Mouse (Mus musculus): ENCODE results near the gene Olfr1331.
"Not testable (repeated sequence)": the region's sequence is repeated elsewhere in the genome, so short reads cannot be mapped to it uniquely, and the experiment has no call there.

Gene Olfr1331

GRCm38 (mm10) chr4:118864349-118864748 lies at the start of gene Olfr1331:
Olfr1331 (plus strand) TSS chr4:118864649.
- no peak for DNase-seq (ENCODE audit: low read depth, low spot score)

- no peak for DNase-seq (ENCODE audit: low read depth, low spot score)
Observed at GRCm38 (mm10) chr4:118818921-118819320, 45.5 kb upstream of the Olfr1331 start.

GRCm38 (mm10) chr4:118836179-118836578 lies 28.3 kb upstream of the Olfr1331 start, which contains the start of gene Olfr1333:
Olfr1333 (minus strand) TSS chr4:118836279.
- no peak for DNase-seq (ENCODE audit: low read depth, low spot score)

- no peak for DNase-seq (ENCODE audit: low read depth, low spot score)
Observed at GRCm38 (mm10) chr4:118861791-118862190, 2.7 kb upstream of the Olfr1331 start.

GRCm38 (mm10) chr4:118862704-118863103 lies 1.7 kb upstream of the Olfr1331 start:
- no peak for DNase-seq (ENCODE audit: low read depth, low spot score)

- no peak for DNase-seq (ENCODE audit: low read depth, low spot score)
Observed at GRCm38 (mm10) chr4:118867566-118867965, 3.1 kb downstream of the Olfr1331 start.

GRCm38 (mm10) chr4:118888297-118888696 lies 23.8 kb downstream of the Olfr1331 start, which contains the start of gene Olfr1330:
Olfr1330 (plus strand) TSS chr4:118888597.
- no peak for DNase-seq (ENCODE audit: low read depth, low spot score)

- DNase-seq (ENCODE audit: low read depth, low spot score): no peak
Observed at GRCm38 (mm10) chr4:118901981-118902380, 37.5 kb downstream of the Olfr1331 start.

GRCm38 (mm10) chr4:118917365-118917764 lies 52.9 kb downstream of the Olfr1331 start, which contains the start of gene Olfr1329:
Olfr1329 (minus strand) TSS chr4:118917465.
- DNase-seq (ENCODE audit: low read depth, low spot score): not testable (repeated sequence)
